10 mouse cellular contexts compared by ENCODE assay signal in genomic region chr11:116430723-116431427, GRCm38 (mm10). TPM values are rescaled to one million over a fixed set of nuclear protein-coding genes. Genes with fewer than 3 reads are reported as not detected.
DNase-seq lines count a peak whose midpoint lies in the region; ATAC-seq and TF ChIP-seq lines count a peak whose summit lies in the region.
"Had no signal": no experiment of that assay in that cellular context is flagged by ENCODE, and none has a peak within 500 bp of the region (broad histone marks: within the 10 kb centered on the region; RNA-seq: fewer than 3 reads in every experiment).

No protein-coding gene starts in this region.

- ATAC-seq in kidney, embryonic 15.5 days (replicated peaks; ENCODE audit: low FRiP score) = no peak
- no peak for ATAC-seq in G1E (ENCODE audit: extremely low read depth, insufficient number of reproducible peaks, low FRiP score, poor library complexity, severe bottlenecking)
- no peak for ATAC-seq in embryonic facial prominence, embryonic 14.5 days (ENCODE audit: low read depth)
- no peak for ATAC-seq in midbrain, embryonic 13.5 days

- H3K27me3 ChIP-seq in kidney, embryonic 15.5 days = no peaks in the 10 kb centered on the region
- H3K27me3 ChIP-seq in G1E (ENCODE audit: insufficient read depth, low read length) = no peaks in the 10 kb centered on the region
- H3K27me3 ChIP-seq in embryonic facial prominence, embryonic 14.5 days (replicated peaks; ENCODE audit: control insufficient read depth, insufficient read depth, low read length) = no peaks in the 10 kb centered on the region
- H3K27me3 ChIP-seq in midbrain, embryonic 13.5 days = no peaks in the 10 kb centered on the region

- DNase-seq in kidney, postnatal 14 days = no peak
- no peak for DNase-seq in G1E (ENCODE audit: low spot score)
- DNase-seq in embryonic facial prominence, embryonic 14.5 days (ENCODE audit: low spot score) = no peak
- no peak for DNase-seq in right cerebral cortex, postnatal 14 days
- DNase-seq in natural killer cell, adult 2 months (ENCODE audit: low spot score in 2 of 2) = no peak
- DNase-seq: cerebellum, postnatal 10 days had no signal

- H3K27ac ChIP-seq in kidney, embryonic 15.5 days = peak overlapping the region; percentile 61; the same call in 1 of the 2 replicates
- no peak overlapping the region for H3K27ac ChIP-seq in embryonic facial prominence, embryonic 14.5 days (replicated peaks; ENCODE audit: low read depth, low read length)
- H3K27ac ChIP-seq in midbrain, embryonic 13.5 days = no peak overlapping the region
- H3K27ac ChIP-seq: limb, embryonic 12.5 days had no signal

- peaks cover 39% of the 10 kb centered on the region for H3K4me1 ChIP-seq in kidney, embryonic 15.5 days
- H3K4me1 ChIP-seq in G1E (ENCODE audit: insufficient read depth, low read depth, low read length) = peaks cover 67% of the 10 kb centered on the region
- peaks cover 9% of the 10 kb centered on the region for H3K4me1 ChIP-seq in embryonic facial prominence, embryonic 14.5 days (ENCODE audit: control insufficient read depth, insufficient read depth, low read length)
- peaks cover 19% of the 10 kb centered on the region for H3K4me1 ChIP-seq in midbrain, embryonic 13.5 days (replicated peaks)

- H3K36me3 ChIP-seq in kidney, embryonic 15.5 days = peaks cover 3% of the 10 kb centered on the region; the same call in 1 of the 2 replicates
- peaks cover 11% of the 10 kb centered on the region for H3K36me3 ChIP-seq in G1E (replicated peaks)
- peaks cover 2% of the 10 kb centered on the region; the same call in 1 of the 2 replicates for H3K36me3 ChIP-seq in embryonic facial prominence, embryonic 14.5 days (ENCODE audit: control insufficient read depth, insufficient read depth, low read length)
- H3K36me3 ChIP-seq in midbrain, embryonic 13.5 days = peaks cover 2% of the 10 kb centered on the region

- no peak for TF ChIP-seq CTCF in G1E (IDR thresholded peaks at IDR 0.05; ENCODE audit: low read depth, low read length)

- no peaks in the 10 kb centered on the region for H3K9me3 ChIP-seq in kidney, embryonic 15.5 days (replicated peaks)
- H3K9me3 ChIP-seq in G1E (replicated peaks) = no peaks in the 10 kb centered on the region
- H3K9me3 ChIP-seq in embryonic facial prominence, embryonic 14.5 days (ENCODE audit: control insufficient read depth, low read length) = no peaks in the 10 kb centered on the region
- no peaks in the 10 kb centered on the region for H3K9me3 ChIP-seq in midbrain, embryonic 13.5 days
- H3K9me3 ChIP-seq: limb, embryonic 12.5 days had no signal

- H3K4me2 ChIP-seq in kidney, embryonic 15.5 days = peak overlapping the region; percentile 36; the same call in 1 of the 2 replicates
- peak overlapping the region; percentile 13; the same call in 1 of the 2 replicates for H3K4me2 ChIP-seq in embryonic facial prominence, embryonic 14.5 days (ENCODE audit: low read depth, low read length)
- peak overlapping the region; percentile 8; the same call in 1 of the 2 replicates for H3K4me2 ChIP-seq in midbrain, embryonic 13.5 days (replicated peaks)
- H3K4me2 ChIP-seq: limb, embryonic 12.5 days had no signal

- no peak overlapping the region for H3K4me3 ChIP-seq in kidney, embryonic 15.5 days (replicated peaks)
- peak overlapping the region; percentile 60; the same call in 1 of the 2 replicates for H3K4me3 ChIP-seq in G1E (ENCODE audit: low read depth, low read length)
- H3K4me3 ChIP-seq in embryonic facial prominence, embryonic 14.5 days (ENCODE audit: low read depth, low read length) = no peak overlapping the region
- H3K4me3 ChIP-seq in midbrain, embryonic 13.5 days (replicated peaks) = no peak overlapping the region
- H3K4me3 ChIP-seq: limb, embryonic 12.5 days had no signal

- 45% methylated on average over 22 of the region's 22 CpGs for WGBS in kidney, embryonic 15.5 days
- 42% methylated on average over 22 of the region's 22 CpGs for WGBS in embryonic facial prominence, embryonic 14.5 days
- 30% methylated on average over 22 of the region's 22 CpGs for WGBS in midbrain, embryonic 13.5 days

- H3K9ac ChIP-seq in kidney, embryonic 15.5 days = no peak overlapping the region
- H3K9ac ChIP-seq in embryonic facial prominence, embryonic 14.5 days (ENCODE audit: low read depth, low read length) = peak overlapping the region; percentile 15; the same call in 1 of the 2 replicates
- no peak overlapping the region for H3K9ac ChIP-seq in midbrain, embryonic 13.5 days (replicated peaks)
- H3K9ac ChIP-seq: limb, embryonic 12.5 days had no signal

RNA-seq across cellular contexts. Expression of gene Ubald2, which starts 3.0 kb away (rescaled TPM):
- polyA plus RNA-seq in kidney, embryonic 15.5 days (2015; fragmentation: Nextera tagmentation; extraction: Ambion mirVana) = 45.7 and 58.1 TPM in 2 replicates
- 184 and 210 TPM in 2 replicates for total RNA-seq in G1E (2014; fragmentation: Nextera tagmentation)
- total RNA-seq in G1E (2017) = 114 and 161 TPM in 2 replicates
- polyA plus RNA-seq in G1E (2012) = 710 and 1,104 TPM in 2 replicates
- 46.3 and 47.6 TPM in 2 replicates for polyA plus RNA-seq in embryonic facial prominence, embryonic 14.5 days (2014; fragmentation: Nextera tagmentation; extraction: Ambion mirVana)
- 47.7 and 50.3 TPM in 2 replicates for polyA plus RNA-seq in midbrain, embryonic 13.5 days (2015; fragmentation: Nextera tagmentation; extraction: Ambion mirVana)

RNA-seq across cellular contexts. Expression of gene Rnf157, which starts 18.0 kb away (rescaled TPM):
- 12.4 and 12.5 TPM in 2 replicates for polyA plus RNA-seq in kidney, embryonic 15.5 days (2015; fragmentation: Nextera tagmentation; extraction: Ambion mirVana)
- total RNA-seq in G1E (2014; fragmentation: Nextera tagmentation) (19.4 and 23.7 TPM in 2 replicates), G1E (2017) (10.0 and 10.6 TPM in 2 replicates)
- polyA plus RNA-seq in G1E (2012) = 6.1 and 7.1 TPM in 2 replicates
- polyA plus RNA-seq in embryonic facial prominence, embryonic 14.5 days (2014; fragmentation: Nextera tagmentation; extraction: Ambion mirVana) = 17.7 and 18.2 TPM in 2 replicates
- polyA plus RNA-seq in midbrain, embryonic 13.5 days (2015; fragmentation: Nextera tagmentation; extraction: Ambion mirVana) = 25.7 and 31.3 TPM in 2 replicates

RNA-seq across cellular contexts. Expression of gene Qrich2, which starts 35.2 kb away (rescaled TPM):
- 0.14 and 0.30 TPM in 2 replicates for polyA plus RNA-seq in kidney, embryonic 15.5 days (2015; fragmentation: Nextera tagmentation; extraction: Ambion mirVana)
- total RNA-seq in G1E (2014; fragmentation: Nextera tagmentation) = not detected in 2 replicates
- total RNA-seq in G1E (2017) = 0.05 and 0.06 TPM in 2 replicates
- 0.07 and 0.16 TPM in 2 replicates for polyA plus RNA-seq in G1E (2012)
- polyA plus RNA-seq in embryonic facial prominence, embryonic 14.5 days (2014; fragmentation: Nextera tagmentation; extraction: Ambion mirVana) = 0.14 and 0.30 TPM in 2 replicates
- polyA plus RNA-seq in midbrain, embryonic 13.5 days (2015; fragmentation: Nextera tagmentation; extraction: Ambion mirVana) = not detected in 2 replicates
- polyA plus RNA-seq: frontal cortex, adult 2 months had no signal

Comparison
In these comparisons a context has a peak if more than half of its experiments do, and no peak if none do; other contexts are left out.
1. RNA of gene Ubald2, which starts 3.0 kb away (polyA plus RNA-seq): 710 to 1,104 TPM in G1E; 45.7 to 58.1 TPM in kidney, embryonic 15.5 days, 47.7 to 50.3 TPM in midbrain, embryonic 13.5 days and 46.3 to 47.6 TPM in embryonic facial prominence, embryonic 14.5 days; every median in the first group is over 10 times any median in the second.
2. Peak in every context shown above with its lines, with median percentiles within 50 percentile points of each other: H3K4me2 ChIP-seq.